Mouse (Mus musculus): ENCODE data around the gene Jmjd6.
"Not testable (repeated sequence)": the region's sequence is repeated elsewhere in the genome, so short reads cannot be mapped to it uniquely, and the experiment has no call there.

The Jmjd6 gene

DNA sequence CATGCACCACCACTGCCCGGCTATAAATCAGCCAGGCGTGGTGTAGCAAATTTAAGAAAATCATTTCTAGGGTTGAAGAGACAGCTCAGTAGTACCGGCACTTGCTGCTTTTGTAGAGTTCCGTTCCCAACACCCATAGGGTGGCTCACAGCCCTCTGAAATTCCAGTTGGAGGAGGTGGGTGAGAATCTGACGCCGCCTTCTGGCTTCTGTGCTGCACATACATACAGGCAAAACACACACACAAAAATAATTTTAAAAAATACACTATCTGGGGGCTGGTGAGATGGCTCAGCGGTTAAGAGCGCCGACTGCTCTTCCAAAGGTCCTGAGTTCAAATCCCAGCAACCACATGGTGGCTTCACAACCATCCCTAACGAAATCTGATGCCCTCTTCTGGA is 19.4 kb downstream of the Jmjd6 start:
- in situ Hi-C loops (cut with MboI, MseI): not testable (repeated sequence)

DNA sequence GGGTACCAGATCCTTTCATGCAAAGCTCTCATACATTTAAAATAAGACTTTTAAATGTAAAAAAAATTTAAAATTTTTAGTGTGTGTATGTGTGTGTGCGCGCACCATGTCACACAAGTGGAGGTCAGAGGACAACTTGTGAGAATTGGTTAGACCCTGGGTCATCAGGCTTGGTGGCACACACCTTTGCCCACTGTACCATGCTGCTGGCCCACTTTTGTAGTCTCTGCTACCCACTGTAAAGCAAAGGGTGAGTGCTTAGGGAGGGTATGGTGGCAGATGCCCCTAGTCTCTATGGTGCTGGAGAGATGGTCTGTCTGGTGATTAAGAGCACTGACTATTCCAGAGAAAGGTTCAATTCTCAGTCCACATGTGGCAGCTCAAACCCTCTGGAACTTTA is 20.0 kb downstream of the Jmjd6 start:
- in situ Hi-C loops (cut with MboI, MseI): no loop called here

DNA sequence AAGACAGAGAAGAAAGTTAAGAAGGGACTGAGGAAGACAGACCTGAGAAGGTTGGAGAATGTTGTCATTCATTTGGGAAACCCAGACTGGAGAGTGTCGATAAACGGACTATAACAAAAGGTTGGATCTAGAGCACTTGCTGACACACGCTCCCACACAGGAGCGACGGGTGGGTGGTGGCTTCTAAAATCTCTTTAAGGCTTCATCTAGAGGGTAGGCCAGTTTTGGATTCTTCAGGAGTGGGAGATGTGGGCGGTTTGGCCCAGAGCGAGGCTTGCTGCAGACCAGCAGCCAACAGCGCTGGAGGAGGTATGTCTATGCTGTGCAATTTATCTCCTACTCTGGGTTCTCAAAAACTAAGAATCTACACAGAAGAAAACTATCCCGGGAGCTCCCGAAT is 20.6 kb downstream of the Jmjd6 start:
- in situ Hi-C loops (cut with MboI, MseI): no loop called here

DNA sequence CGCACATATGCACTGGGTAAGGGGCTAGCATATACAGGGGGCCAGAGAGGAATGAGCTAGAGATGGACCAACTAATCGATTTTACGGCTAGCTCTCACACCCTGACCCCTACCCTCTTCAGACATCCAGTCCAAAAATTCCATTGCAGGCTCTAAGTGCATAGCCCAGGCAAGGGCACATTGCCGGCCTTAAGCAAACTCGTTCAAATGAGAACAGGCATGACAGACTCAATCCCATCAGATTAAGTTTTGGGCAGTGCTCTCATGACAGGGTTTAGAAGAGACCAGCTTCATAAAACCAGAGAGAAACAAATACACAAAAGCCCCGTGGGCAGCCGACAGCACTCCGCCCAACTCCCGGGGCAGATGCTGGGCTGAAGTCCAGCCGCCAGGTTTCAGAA is 21.0 kb downstream of the Jmjd6 start:
- in situ Hi-C loops (cut with MboI, MseI): no loop called here

DNA sequence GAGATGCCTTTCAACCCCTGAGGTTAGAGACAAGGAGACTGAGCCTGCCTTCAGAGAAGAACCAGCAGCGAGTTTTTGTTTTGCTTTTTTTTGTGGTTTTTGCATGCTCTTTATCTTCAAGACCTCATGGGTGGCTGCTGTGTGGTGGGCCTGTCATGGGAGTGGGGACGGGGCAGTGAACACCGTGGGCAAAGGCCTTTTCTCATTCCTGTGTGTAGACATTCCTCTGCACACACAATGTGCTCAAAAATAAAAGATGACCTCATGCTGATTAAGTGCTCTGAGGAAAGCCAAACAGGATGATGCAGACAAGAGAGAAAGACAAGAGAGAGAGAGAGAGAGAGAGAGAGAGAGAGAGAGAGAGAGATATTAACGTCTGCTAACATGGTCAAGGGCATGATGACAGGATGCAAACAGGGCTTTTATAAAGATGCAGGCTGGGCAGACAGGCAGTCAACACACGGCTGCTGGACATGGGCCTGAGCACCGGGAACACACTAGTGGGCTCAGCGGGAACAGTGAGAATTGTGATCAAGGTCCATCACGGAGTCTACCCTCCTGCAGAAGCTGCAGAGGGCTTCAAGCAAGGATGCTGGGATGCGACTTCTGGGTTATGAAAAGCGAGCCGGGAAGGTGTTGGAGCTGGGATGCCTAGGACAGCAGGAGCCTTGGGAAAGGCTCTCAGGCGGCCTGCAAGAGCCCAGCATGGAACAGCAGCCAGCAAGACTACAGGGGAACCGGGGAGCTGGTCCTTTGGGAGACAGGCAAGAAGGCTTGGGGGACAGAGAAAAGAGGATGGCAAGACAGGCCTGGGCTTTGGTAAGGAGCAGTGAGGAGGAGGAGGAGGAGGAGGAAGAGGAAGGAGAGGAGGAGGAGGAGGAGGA is 21.9 kb downstream of the Jmjd6 start:
- in situ Hi-C loops (cut with MboI, MseI): no loop called here

DNA sequence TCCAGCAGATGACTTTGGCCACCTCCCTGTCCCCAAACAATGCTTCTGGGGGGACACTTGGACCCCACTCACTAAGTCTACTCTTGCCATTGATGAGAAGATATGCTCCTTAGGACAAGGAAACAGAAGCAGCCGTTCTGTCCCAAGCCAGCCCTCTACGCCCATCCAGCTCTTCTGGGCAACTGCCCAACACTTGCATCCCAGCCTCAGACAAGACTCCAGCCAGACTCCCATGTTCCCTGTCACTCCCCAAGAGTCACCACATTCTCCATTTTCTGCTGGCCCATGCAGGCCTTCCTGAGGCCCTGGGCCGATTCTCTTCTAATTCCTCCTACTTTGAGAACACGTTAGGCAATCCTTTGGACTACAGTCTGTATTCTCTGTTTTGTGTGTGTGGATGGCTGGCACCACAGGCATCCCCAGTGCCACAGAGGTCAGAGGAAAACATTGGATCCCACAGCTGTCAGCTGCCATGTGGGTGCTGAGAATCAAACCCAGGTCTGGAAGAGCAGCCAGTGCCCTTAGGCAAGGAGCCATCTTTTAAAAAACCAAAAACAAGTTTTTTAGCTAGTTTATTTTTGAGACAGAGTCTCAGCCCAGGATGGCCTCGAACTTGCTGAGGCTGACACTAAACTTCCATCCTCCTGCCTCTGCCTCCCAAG is 23.2 kb downstream of the Jmjd6 start:
- in situ Hi-C loops (cut with MboI, MseI): no loop called here

DNA sequence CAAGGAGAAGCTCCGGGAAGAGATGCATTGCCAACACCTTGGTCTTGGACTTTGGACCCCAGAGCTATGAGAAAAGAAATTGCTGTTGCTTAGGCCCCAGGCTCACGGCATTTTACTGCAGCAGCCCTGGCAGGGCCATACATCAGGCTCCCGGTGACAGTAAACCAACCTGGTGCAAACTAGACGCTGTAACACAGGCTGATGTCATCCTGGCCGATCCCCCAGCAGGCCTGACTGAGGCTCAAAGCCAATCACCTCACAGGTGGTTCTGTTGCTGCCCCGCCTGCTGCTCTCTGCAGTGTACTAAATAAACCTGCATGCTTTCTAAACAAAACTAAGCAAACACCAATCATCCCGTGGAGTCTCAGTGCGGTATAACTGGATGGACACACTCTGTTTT is 24.5 kb downstream of the Jmjd6 start:
- in situ Hi-C loops (cut with MboI, MseI): no loop called here

DNA sequence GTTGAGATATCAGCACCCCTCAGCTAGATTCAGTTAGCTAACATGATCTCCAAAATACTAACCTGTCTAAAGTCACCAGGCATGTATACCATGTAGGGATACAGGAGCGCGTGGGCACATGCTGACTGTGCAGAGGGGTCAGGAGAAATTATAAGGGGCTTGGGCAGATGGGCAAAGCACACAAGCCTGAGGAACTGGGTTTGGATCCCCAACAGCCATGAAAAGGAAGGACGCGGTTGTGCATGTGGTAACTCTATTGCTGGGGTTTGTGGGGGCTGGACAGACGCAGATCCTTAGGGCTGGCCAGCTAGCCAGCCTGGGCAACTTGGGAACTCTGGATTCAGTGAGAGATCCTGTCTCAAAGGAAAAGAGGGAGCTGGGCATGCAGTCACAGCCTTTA is 25.7 kb downstream of the Jmjd6 start:
- in situ Hi-C loops (cut with MboI, MseI): no loop called here

DNA sequence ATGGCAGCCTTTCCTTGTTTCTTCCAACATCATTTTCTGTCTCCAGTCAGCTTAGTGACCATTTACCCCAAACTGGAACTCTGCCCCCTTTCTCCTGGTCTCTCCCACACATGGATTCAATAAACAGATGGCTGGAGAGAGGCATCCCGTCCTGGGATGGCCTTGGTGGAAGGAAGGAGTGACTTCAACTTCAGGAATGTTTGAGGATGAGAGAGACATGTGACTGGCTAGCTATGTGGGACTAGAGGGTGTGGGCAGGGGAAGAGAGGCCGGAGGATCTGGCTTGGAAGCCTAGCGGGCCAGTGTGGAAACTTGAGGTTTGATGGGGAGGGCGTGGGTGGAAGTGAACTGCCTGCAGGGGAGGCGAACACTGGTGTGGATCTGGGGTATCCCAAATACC is 26.5 kb downstream of the Jmjd6 start:
- in situ Hi-C loops (cut with MboI, MseI): no loop called here

DNA sequence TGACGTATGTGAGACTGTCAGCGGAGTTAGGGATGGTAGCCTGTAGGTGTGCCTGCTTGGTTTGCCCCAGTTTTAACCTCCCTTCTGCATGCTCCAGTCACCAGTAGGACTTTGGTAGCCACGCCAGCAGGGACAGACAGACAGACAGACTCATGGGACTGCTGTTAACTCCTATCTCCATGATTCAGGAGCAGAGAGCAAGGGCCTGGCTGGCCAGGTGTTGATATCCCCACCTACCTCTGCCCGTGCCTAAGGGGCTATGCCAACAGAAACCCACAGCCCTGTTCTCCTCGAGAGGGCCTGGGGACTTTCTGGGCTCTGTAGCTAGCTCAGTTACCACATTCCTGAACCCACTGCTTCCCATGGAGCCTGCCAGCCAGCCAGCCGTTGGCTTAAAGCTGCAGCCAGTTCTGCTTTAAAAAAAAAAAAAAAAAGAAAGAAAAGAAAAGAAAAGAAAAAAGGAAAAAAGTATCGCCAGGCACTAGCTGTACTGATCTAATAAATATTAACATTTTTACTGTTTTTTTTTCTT is 28.3 kb downstream of the Jmjd6 start:
- in situ Hi-C loops (cut with MboI, MseI): no loop called here

DNA sequence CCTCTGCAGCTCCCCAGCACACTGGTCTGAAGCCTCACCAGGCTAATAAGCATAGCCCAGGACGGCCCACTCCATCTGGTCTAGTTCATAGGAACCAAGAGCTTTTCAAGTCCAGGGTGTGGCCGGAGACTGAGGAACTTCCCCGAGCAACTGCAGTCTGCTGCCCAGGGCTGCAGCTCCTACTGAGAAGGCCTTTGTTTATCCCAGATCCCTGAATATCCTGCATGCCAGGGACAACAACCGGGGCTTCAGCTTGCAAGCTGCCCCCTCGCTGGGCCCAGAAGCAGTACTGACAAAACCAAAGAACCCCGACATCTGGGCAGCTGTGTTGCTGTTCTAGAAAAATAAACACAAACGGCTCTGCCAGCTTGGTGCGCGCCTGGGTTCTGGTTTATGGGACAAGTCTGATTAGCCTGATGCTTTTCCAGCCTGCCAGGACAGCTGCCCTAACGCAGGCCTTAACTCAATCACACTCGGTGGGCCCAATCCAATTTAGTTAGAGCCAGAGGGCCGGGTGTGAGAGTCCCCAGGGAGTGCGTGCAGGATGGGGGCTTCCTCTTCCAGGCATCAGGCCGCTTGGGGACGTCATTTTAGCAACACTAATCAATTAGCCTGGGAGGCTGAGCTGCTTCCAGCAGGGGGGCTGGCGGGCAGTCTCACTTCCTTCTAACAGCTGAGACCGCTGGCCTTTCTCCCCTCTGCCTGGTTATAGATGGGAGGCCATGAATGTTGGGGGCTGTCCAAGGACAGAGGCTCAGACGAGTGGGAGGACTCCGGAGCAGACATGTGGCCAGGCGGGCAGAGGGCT is 29.0 kb downstream of the Jmjd6 start:
- in situ Hi-C loops (cut with MboI, MseI): no loop called here

DNA sequence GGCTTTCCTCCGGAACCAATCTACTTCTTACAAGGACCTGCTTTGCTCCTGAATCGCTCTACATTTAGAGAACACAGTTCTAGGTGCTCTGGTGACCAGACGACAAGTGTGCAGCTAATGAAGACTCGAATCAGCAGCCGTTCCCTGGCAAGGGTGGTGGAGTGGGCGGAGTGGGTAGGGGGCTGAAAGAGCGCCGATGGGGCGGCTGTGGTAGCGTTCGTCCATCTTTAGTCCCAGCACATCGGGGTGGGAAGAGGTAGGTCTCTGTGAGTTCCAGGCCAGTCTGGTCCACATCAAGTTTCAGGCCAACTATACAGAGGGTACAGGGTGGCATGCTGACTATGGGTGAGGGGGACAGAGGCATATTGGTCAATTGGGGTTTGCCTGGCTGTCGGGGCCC is 29.6 kb downstream of the Jmjd6 start:
- in situ Hi-C loops (cut with MboI, MseI): no loop called here

DNA sequence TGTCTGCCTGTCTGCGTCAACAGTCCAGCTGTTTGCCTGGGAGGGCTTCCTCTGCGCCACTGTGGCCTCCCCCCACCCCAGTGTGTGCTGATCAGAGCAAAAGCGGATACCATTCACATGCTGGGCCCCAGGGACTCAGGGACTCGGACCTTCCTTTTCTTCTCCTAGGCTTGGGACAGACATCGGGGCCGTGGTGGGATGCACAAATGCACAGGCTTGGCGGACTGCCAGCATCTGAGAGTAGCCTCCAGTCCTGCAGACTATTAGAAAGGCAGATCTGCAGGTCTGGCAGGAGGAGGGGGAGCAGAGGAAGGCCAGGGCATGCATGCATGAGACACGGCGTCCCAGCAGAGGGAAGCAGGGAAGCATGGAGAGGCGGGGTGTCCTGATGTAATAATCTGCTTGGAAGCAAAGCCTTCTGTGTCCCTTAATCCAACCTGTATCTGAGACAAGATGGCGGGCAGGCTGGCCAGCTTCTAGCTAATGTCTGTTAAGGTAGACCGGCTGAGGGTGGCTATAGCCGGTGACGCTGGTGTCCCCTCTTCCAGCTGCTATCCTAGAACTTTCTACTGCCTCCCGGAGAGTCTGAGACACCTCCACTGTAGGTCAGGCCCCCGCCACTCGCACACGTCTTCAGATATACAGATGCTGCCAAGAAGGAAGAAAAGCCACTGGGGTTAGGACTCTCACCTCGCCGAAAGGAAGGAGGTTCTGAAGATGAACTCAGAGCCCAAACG is 30.3 kb downstream of the Jmjd6 start:
- in situ Hi-C loops (cut with MboI, MseI): no loop called here

DNA sequence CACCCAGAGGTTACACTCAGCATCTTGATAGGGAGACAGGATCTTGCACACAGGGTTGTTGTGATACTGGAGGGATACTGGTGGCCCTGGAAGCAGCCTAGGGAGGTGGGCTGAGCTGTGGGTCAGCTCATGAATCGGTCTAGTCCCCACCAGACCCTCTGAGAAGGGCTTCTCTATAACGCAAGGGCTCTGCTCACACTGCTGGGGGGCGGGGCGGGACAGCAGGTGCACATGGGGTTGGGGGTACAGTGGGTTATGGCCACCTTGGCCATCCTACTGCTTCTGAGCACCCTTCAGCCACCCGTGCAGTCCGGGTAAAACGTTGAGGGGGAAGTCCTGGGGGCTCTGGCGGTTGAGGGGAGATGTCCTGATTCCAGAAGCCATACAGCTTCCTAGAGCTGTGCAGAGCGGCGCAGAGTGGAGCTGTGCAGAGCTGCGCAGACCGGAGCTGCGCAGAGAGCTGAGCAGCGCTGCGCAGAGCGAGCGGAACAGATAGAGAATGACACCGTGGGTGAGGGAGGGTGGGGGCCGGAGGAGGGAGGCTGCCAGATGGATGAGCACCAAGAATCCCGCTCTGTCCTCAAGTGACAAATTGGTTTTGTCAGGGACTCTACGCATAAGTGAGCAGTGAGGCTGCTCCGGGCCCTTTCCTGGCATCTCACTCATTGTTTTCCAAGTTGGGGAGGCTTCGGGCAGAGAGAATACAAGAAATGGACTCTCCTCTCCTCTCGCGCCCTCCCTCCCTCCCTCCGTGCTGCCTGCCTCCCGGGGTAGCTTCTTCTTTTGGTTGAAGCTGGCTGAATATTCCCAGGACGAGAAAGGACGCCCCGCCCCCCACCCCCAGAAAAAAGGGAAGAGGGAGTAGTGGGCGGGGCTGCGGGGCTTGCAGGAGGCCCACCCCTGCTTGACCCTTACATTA is 32.0 kb downstream of the Jmjd6 start:
- in situ Hi-C loops (cut with MboI, MseI): no loop called here

DNA sequence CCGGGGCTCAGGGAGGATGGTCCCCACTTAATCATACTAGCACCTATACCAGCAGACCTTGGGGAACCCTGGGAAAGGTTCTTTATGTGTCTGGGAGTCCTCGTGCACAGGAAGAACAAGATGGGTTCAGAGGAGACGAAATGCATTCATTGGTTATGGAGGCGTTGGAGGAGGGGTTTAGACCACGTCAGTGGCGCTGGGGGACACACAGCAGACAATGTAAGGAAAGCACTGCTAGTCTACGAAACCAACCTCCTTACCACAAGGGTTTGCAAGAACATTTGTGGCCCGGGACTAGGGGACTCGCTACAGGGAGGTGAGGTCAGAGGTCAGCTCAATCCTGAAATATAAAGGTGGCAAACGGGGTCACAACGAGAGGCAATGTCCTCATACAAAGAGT is 32.7 kb downstream of the Jmjd6 start:
- in situ Hi-C loops (cut with MboI, MseI): no loop called here

DNA sequence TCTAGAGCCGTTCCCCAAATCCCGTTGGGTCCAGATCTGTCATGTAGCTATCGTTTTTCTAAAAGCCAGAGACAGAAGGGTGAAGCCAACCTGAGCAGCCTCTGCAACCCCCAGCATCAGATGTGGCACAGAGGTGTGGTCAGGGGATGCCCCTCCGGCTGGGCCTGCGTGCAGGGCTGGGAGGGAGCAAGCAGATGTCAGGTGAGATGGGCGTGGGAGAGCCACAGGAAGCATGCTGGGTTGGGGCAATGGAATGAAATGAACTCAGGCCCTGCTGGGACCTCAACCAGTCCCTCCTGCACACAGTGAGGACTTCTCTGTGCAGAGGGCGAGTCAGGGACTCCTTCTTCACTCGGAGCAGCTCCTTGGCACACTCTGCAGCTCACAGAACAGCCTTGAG is 33.7 kb downstream of the Jmjd6 start:
- in situ Hi-C loops (cut with MboI, MseI): loop anchor here (5.0 kb wide), 1 partner anchor 162 kb away; no protein-coding TSS in a partner anchor

DNA sequence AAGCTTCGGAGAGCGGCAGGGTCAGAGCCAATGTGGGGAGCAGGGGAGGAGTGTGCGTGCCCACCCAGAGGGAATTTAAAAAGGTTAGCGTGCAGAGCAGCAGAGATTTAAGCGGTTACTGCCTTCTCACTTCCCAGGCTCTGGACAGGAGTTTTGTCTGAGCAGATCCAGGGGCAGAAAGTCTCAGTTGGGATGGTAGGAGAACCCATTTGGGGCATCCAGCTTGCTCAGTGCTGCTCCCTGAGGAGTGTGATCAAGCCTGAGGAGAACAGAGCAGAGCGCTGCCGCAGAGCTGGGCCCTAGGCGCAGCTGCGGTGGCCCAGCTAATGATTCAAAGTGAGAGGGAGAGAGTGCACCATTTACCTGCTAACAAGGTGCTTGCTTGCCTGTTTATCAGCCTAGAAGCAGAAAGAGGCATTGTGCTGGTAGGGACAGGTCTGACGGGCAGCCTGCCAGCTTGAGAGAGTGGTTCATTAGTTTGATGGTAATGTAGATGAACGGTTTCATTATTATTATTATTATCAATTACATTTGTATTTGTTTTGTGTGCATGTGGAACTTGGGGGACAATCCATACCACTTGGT is 34.3 kb downstream of the Jmjd6 start:
- in situ Hi-C loops (cut with MboI, MseI): loop anchor here (5.0 kb wide), 1 partner anchor 162 kb away; no protein-coding TSS in a partner anchor

DNA sequence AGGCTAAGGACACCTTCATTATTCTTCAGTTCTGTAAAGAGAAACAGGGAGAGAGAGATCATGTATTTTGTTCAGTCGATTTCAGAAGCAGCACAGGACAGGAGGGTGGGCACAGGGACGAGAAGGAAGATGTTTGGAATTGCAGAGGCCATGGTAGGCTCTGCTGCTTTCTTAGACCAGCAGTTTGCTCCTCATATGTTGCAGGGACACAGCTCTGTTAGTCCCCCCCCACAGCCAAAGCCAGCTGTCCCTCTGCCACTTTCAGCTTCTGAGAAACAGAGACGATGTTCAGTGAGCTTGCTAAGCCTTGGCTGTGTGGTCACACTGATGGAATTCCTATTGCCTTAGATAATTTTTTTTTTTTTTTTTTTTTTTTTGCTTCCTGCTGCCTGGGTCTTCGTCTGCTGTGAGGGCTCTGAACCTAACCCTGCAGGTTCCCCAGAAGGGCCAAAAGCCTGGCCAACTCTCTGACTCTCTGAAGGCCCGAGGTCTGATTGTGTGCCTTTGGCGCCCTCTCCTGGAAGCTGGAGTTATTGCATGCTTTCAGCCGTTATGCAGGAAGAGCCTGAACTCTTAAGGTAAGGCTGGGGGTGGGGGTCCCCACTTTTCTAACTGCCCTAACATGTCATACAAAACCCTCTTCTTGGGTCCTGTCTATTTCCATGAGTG is 35.2 kb downstream of the Jmjd6 start:
- in situ Hi-C loops (cut with MboI, MseI): loop anchor here (5.0 kb wide), 1 partner anchor 161 kb away; no protein-coding TSS in a partner anchor

DNA sequence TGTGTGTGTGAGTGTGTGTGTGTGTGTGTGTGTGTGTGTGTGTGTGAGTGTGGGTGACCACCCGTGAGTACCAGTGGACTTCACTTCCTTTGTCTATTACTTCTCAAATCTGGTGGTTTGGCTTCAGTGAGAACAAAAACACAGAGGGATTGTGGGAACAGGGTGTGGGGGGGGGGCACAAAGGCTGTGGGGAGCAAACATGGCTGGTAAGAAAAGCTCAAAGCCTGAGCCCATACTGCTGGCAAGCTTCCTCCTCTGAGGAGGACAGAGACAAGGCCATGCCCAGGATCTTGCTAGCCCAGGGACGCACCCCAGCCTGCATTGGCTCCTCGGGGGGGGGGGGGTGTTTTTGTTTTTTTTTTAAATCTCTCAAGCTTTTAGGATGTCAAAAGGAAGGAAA is 35.7 kb downstream of the Jmjd6 start:
- in situ Hi-C loops (cut with MboI, MseI): loop anchor here (5.0 kb wide), 1 partner anchor 160 kb away; no protein-coding TSS in a partner anchor
